Mouse (Mus musculus) stomach, postnatal 0 days (tissue): ENCODE measurements around the gene Il1rl1. TPM values are rescaled to one million over a fixed set of nuclear protein-coding genes. Genes with fewer than 3 reads are reported as not detected.

Source experiments
- ATAC-seq: fragments of 200-750 bp; cut with Nextera tagmentation; 2 replicates; pipeline ENCODE4 v1.8.0; 2017; ENCODE audit not compliant: low FRiP score, low TSS enrichment
- DNase-seq: peaks from one replicate; pipeline ENCODE4 v3.0.0-alpha.2; 2016; ENCODE audit warnings: low spot score
- H3K27ac ChIP-seq: fragments of 300-500 bp; sonication (generic); replicated peaks from 2 replicates; pipeline ENCODE4 v1.5.1; 2014; ENCODE audit warnings: mild to moderate bottlenecking, control low read depth
- H3K27me3 ChIP-seq: fragments of 300-500 bp; sonication (generic); 2 replicates; pipeline ENCODE4 v1.6.1; 2014; ENCODE audit warnings: low read length; ENCODE audit not compliant: control insufficient read depth, insufficient read depth
- H3K36me3 ChIP-seq: fragments of 300-500 bp; sonication (generic); 2 replicates; pipeline ENCODE4 v1.6.1; 2014; ENCODE audit warnings: low read length, mixed read lengths; ENCODE audit not compliant: control insufficient read depth, insufficient read depth
- H3K4me1 ChIP-seq: fragments of 300-500 bp; sonication (generic); replicated peaks from 2 replicates; pipeline ENCODE4 v1.6.1; 2014; ENCODE audit warnings: antibody characterized with exemption; ENCODE audit not compliant: control insufficient read depth, insufficient read depth
- H3K4me2 ChIP-seq: fragments of 300-500 bp; sonication (generic); replicated peaks from 2 replicates; pipeline ENCODE4 v1.6.1; 2014; ENCODE audit warnings: low read depth, mild to moderate bottlenecking, control low read depth, moderate library complexity
- H3K4me3 ChIP-seq: fragments of 300-500 bp; sonication (generic); 2 replicates; pipeline ENCODE4 v1.5.1; 2014; ENCODE audit warnings: low read depth, low read length, control low read depth
- H3K9ac ChIP-seq: fragments of 300-500 bp; sonication (generic); 2 replicates; pipeline ENCODE4 v1.6.1; 2014; ENCODE audit warnings: mild to moderate bottlenecking, low read length, control low read depth, mixed read lengths
- H3K9me3 ChIP-seq: fragments of 300-500 bp; sonication (generic); 2 replicates; pipeline ENCODE4 v1.6.1; 2016; ENCODE audit warnings: low read length; ENCODE audit not compliant: control insufficient read depth
- CTCF ChIP-seq: IDR thresholded peaks from 2 replicates; pipeline ENCODE4 v1.5.1; 2016; ENCODE audit warnings: antibody characterized with exemption, low read depth, mild to moderate bottlenecking, moderate library complexity
- EP300 ChIP-seq: optimal IDR thresholded peaks from 2 replicates; pipeline ENCODE3; 2016; ENCODE audit warnings: antibody characterized with exemption
- WGBS: fragments of 180-500 bp; shearing (Covaris S2); extraction: QIAGEN DNeasy Blood & Tissue Kit; methylation state at CpG from one replicate; pipeline ENCODE4 v1.1.7; 2014; 5-methylcytosine and 5-hydroxymethylcytosine counted together
- polyA plus RNA-seq: library from polyadenylated mRNA; unstranded; fragments of >200 nt; fragmentation: Nextera tagmentation; extraction: Ambion mirVana; gene quantifications from 2 replicates; pipeline ENCODE4 v1.2.1, GENCODE M21; 2015

The Il1rl1 gene
- polyA plus RNA-seq, 1 experiment from 2014 or later, result 0.55 TPM

GRCm38 (mm10) chr1:40444800-40445199 lies 15.4 kb downstream of the Il1rl1 start:
- Histone ChIP-seq H3K27ac (no peak overlapping the region), H3K27me3 (no peaks in the 10 kb centered on the region), H3K9me3 (no peaks in the 10 kb centered on the region), H3K4me1 (no peaks in the 10 kb centered on the region), H3K36me3 (no peaks in the 10 kb centered on the region), H3K4me3 (no peak overlapping the region), H3K4me2 (no peak overlapping the region), H3K9ac (no peak overlapping the region)
- DNase-seq (no peak), ATAC-seq (peak; percentile 70)
- TF ChIP-seq EP300 (no peak), CTCF (no peak)
- 68% methylated on average over 3 of the region's 3 CpGs for WGBS

DNA sequence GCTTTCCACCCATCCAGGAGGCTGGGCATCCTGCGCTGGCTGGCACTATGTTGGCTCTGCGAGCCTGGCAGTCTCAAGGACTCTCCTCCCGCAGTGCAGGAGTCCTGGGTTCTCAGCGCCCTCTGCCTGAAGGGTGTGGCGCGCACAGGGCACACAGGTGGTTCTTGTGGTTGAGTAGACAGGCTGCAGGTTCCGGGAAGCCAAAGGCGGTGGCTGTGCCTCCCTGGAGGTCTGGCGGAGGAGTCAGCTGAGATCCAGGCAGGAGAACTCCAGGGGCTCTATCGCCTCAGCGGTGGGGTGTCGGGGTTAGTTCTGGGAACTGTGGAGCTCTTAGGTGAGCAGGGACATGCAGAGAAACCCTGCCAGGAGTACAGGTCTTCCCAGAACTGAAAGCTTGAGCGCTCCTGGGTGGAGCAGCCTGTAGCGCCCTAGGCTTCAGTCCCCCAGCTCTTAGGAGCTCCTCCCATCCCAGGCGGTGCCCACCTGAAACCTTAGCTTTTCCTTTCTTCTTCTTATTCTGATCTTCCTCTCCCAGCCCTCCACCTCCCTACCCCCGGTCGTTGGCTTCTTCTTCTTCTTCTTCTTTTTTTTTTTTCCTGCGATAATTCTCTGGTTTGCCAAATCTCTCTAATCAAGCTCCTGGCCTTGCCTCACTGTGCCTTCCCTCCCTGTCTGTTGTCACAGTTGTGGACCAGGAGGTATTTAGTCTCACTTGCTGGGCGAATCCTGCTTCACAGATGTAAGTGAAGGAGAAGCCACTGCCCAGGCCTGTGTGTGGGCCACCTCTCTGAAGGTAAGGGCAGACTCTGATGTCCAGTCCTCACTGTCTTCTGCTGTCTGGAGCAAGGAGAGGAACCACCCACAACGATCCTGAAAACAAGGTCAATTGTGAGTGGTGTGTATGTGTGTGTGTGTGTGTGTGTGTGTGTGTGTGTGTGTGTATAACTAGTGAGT lies 36.4 kb downstream of the Il1rl1 start, which contains the start of gene Il18r1:
Gene Il18r1 (plus strand): TSS at position 76 of the 954 bp plus-strand sequence.
- Histone ChIP-seq H3K9ac (peak within 1 kb of the TSS; percentile 4; the same call in 1 of the 2 replicates), H3K36me3 (no peaks in the 10 kb centered on the region), H3K4me2 (peak within 1 kb of the TSS; percentile 31; the same call in 1 of the 2 replicates), H3K9me3 (no peaks in the 10 kb centered on the region), H3K27me3 (no peaks in the 10 kb centered on the region), H3K4me1 (no peaks in the 10 kb centered on the region), H3K4me3 (peak within 1 kb of the TSS; percentile 26), H3K27ac (no peak within 1 kb of the TSS)
- peak; percentile 90 for ATAC-seq
- peak; percentile 81 for DNase-seq
- TF ChIP-seq CTCF (peak; percentile 65), EP300 (no peak)
- 35% methylated on average over 20 of the region's 20 CpGs for WGBS

- H3K4me1 ChIP-seq, result no peaks in the 10 kb centered on the region
- H3K4me2 ChIP-seq, result no peak overlapping the region
- DNase-seq (no peak), ATAC-seq (no peak)
- H3K9ac ChIP-seq, result no peak overlapping the region
- no peak overlapping the region for H3K27ac ChIP-seq
- H3K4me3 ChIP-seq, result no peak overlapping the region
- 82% methylated on average over 4 of the region's 4 CpGs for WGBS
- H3K27me3 ChIP-seq, result no peaks in the 10 kb centered on the region
- no peaks in the 10 kb centered on the region for H3K9me3 ChIP-seq
- TF ChIP-seq CTCF, result no peak
- TF ChIP-seq EP300, result no peak
- H3K36me3 ChIP-seq, result no peaks in the 10 kb centered on the region
Observed at GRCm38 (mm10) chr1:40467306-40467705, 37.9 kb downstream of the Il1rl1 start.

DNA sequence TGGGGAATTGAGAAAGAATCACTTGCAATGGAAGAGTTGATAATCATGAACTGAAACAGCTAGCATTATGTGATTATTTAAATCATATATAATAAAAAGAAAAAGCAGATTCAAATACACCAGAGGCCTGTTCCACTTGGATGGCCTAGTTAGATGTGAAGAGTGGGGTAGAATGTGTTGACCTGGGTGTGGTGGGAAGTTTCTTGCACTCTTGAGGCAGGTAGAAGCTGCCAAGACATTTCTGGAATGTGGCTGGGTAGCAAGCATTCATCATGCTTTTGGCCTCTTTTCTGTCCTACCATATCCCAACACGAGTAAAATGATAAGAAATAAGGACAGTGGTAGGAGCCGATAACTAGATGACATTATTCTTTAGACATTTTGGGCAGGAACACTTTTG lies 39.4 kb downstream of the Il1rl1 start:
- TF ChIP-seq EP300, result no peak
- TF ChIP-seq CTCF, result no peak
- Histone ChIP-seq H3K4me3 (no peak overlapping the region), H3K4me2 (no peak overlapping the region), H3K9ac (no peak overlapping the region), H3K27me3 (no peaks in the 10 kb centered on the region), H3K4me1 (no peaks in the 10 kb centered on the region), H3K36me3 (no peaks in the 10 kb centered on the region), H3K27ac (no peak overlapping the region), H3K9me3 (no peaks in the 10 kb centered on the region)
- DNase-seq, result no peak
- no peak for ATAC-seq
- 47% methylated on average over 2 of the region's 2 CpGs for WGBS

DNA sequence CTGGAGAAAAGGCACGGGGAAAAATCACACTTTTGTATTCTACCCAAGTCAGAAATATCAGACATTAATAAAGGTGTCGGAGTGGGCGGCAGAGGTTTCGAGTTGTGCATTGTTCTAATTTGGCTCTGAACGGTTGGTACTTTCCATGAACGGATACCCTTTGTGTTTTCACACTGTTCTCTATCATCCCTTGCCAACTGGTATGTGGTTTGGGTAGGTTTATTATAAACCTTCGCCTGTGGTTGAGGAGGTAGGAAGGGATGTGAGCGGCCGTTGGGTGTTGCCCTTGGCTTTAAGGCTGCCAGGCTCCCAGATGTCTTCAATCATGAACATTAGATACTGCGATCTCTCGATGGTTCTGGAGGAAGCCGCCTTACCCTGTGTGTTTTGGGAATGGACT lies 40.5 kb downstream of the Il1rl1 start:
- no peaks in the 10 kb centered on the region; the same call in 1 of the 2 replicates for H3K27me3 ChIP-seq
- no peak overlapping the region for H3K9ac ChIP-seq
- H3K9me3 ChIP-seq, result no peaks in the 10 kb centered on the region
- H3K27ac ChIP-seq, result no peak overlapping the region
- DNase-seq (no peak), ATAC-seq (no peak)
- H3K4me1 ChIP-seq, result no peaks in the 10 kb centered on the region
- 78% methylated on average over 12 of the region's 12 CpGs for WGBS
- H3K4me3 ChIP-seq, result no peak overlapping the region
- no peaks in the 10 kb centered on the region for H3K36me3 ChIP-seq
- TF ChIP-seq EP300 (no peak), CTCF (no peak)
- no peak overlapping the region for H3K4me2 ChIP-seq

DNA sequence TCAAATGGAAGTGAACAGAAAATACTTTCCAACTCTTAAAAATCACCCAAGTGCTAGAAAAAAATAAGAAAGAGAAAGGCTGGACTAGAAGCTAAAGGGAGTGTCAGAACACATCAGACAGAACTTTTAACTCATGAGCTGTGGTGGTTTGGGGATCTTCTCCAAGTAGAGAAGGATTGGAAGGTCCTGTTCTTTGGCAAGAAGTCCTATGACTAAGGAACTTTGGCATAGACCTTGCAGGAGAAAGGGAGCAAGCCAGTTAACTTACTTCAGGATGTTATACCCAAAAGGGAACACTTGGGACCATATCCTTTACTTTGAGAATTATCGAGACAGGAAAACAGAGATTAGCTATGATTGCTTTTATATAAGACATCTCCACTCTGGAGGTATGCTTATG lies 43.0 kb downstream of the Il1rl1 start:
- no peaks in the 10 kb centered on the region; the same call in 1 of the 2 replicates for H3K27me3 ChIP-seq
- DNase-seq, result no peak
- WGBS, result 83% methylated on average over 1 of the region's 1 CpGs
- H3K9ac ChIP-seq, result no peak overlapping the region
- no peak overlapping the region for H3K4me3 ChIP-seq
- H3K36me3 ChIP-seq, result no peaks in the 10 kb centered on the region
- no peaks in the 10 kb centered on the region for H3K4me1 ChIP-seq
- H3K9me3 ChIP-seq, result no peaks in the 10 kb centered on the region
- no peak overlapping the region for H3K4me2 ChIP-seq
- no peak overlapping the region for H3K27ac ChIP-seq
- ATAC-seq, result no peak
- no peak for TF ChIP-seq CTCF
- TF ChIP-seq EP300, result no peak
